Mouse (Mus musculus): ENCODE data around the gene Dtnb.

DNA sequence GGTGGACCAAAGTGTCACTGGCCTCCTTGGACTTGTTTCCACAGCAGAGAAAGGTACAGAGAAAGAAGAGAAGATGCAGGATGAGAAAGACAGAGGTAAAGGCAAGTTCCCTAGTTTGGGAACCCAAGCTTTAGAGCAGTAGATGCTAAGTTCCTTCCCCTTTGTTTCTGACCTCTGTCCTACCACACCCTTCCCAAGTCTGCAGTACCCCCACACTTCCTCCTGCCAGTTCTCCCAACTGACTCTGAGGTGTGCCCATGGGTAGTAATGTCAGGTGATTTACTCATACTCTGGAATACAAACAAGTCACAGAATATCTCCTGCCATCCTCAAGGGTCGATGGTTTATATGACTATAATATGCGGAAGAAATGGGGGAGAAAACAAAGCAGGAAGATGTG, 203.8 kb downstream of the Dtnb start:
- TF ChIP-seq CTCF (IDR thresholded peaks at IDR 0.05; ENCODE audit: borderline replicate concordance, control insufficient read depth, extremely low read depth, insufficient read depth, low read length, poor library complexity) (no peak), POLR2A (IDR thresholded peaks at IDR 0.05; ENCODE audit: control insufficient read depth, extremely low read depth, insufficient read depth, low read length, poor library complexity) (no peak)
